Mouse (Mus musculus) skeletal muscle tissue, adult 2 months (tissue): ENCODE measurements around the gene Prkci.

Experiments used
- DNase-seq: peaks from one replicate; pipeline ENCODE4 v3.0.0-alpha.2; 2012; ENCODE audit warnings: low read depth, low spot score

The Prkci gene

DNA sequence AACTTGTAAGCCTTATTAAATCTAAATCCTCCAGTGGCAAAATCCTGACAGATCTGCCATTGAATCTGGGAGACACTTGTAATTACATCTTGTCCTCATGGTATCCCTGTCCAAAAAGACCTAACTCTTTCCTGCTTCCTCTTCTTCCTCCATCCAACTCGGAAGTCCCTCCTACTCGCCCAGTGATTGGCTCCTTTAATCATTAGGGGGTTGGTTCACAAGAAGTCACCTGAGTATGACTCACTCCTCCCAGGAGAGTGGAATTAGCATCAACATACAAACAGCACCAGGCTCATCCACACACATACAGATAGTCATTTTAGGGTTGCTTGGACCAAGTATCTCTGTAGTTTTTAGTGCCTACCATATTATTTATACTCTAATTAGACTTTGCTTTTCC, 47.4 kb downstream of the Prkci start:
- DNase-seq, result no peak

DNA sequence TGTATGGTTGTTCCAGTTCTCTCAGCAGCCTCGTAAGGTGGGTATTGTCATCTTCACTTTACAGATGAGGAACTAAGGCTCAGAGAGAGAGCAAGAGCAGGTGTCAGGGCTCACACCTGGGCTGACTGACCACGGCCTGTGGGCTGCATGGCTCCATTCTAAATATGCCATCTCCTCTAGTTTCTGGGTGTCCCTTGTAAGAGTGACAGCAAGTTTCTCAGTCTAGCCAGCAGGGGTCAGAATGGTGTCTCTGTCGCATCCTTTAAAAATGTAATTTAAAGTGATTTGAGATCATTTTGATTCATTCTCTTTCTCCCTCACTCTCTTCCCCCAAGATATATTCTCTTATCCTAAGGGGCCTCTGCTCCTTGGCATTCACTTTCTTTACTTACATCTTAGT, 51.7 kb downstream of the Prkci start:
- DNase-seq, result no peak

DNA sequence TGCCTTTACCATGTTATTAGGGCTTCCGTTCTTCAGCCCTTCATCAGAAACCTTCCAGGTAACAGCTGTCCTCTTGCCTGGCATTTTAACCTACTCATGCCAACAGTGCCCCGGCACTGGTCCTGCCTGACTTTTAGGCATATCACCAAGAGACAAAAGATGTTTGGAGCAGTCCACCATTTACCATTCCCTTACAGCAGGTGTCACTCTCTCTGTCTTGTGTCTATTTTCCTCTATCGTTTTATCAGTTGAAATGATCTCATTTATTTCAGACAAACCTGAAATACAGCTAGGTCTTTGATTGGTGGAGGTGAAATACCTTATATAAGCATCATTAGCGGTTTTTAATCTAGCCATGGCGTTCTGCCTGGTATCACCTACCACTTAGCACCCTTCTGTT, 53.5 kb downstream of the Prkci start:
- DNase-seq, result no peak

DNA sequence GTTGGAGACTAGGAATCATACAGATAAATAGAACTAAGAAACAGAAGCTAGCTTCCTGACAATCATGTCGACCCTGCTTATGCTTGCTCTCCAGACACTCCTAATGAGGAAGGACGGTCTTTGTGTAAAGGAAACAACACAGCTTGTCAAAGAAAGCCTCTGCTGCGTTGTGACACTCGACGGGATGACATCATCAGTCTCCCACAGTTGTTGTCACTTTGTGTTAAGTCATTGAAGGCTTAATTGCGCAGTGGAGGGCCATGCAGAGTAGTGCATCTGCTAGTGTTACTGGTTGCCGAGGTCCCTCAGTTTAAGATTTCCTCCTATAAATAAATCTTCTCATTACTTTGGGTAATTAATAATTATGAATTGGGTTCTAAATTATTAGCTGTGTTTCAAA, 54.8 kb downstream of the Prkci start:
- DNase-seq, result no peak

DNA sequence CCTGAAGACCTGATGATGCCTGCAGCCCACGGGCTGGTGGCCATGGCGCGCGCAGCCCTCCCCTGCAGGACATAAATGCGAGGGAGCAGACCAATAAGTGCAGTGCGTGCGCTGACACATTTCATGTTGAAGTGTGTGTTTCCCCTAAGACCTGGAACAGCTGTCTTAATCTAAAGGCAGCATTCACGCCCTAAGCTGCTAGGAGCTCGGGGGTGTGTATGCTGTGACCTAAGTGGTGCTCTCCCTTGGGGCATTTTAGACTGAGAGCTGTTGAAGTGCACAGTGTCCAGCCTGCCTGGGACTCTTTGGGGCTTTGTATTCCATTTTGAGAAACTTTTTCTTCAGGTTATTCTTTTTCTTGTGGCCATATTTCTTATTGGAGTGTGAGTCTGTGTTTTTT, 56.2 kb downstream of the Prkci start:
- DNase-seq, result no peak

DNA sequence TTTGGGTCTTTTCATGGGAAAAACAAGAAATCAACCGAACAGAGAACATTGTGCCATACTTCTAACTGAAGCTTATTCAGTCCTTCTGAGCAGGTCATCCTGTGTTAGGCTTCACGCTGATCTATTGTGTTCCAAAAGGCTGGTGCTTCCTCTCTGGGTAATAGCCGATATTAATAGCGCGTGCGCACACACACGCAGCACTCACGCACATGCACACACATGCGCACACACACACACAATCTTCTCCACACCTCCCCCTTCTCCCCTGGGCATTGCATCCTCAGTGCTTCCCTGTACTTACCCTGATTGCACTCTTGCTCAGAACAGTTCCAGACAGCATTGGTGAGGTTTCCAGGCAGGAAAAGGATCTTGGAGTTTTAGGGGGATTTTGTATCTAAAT, 57.6 kb downstream of the Prkci start:
- no peak for DNase-seq

DNA sequence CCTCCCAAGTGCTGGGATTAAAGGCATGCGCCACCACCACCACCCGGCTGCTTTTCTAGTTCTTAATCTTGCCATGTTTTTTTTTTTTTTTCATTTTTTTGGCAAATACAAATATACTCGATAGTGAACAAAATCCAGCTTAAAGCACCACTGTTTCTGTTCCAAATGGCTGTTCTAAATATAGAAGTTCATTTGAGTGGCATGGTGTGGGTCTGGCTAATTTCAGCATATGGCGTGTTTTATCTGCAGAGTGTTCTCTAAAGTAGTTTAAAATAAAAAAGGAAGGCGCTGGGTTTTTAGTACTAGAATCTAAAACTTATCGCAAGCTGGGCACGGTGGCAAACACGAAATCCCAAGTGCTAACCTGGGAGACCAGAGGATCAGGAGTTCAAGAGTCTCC, 59.3 kb downstream of the Prkci start:
- DNase-seq, result no peak

DNA sequence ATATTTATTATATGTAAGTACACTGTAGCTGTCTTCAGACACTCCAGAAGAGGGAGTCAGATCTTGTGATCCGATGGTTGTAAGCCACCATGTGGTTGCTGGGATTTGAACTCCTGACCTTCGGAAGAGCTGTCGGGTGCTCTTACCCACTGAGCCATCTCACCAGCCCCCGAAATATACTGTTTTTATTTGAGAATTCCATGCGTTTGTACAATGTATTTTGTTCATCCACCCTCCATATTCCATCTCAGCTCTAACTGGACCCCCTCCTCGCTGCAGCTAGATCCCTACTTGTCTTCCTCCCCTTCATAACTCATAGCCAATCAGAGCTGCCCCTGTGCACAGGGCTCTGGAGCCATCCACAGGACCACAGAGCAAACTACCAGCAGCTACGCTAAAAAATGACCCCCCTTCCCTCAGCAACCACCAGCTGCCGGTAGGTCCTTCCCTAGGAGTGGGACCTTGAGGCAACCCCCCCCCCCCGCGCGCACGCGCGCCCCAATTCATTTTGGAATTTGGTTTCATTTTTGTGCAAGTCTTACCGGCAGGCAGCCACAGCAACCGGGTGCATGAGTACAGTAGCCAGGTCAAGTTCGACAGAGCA, 60.6 kb downstream of the Prkci start:
- peak; percentile 47 for DNase-seq

DNA sequence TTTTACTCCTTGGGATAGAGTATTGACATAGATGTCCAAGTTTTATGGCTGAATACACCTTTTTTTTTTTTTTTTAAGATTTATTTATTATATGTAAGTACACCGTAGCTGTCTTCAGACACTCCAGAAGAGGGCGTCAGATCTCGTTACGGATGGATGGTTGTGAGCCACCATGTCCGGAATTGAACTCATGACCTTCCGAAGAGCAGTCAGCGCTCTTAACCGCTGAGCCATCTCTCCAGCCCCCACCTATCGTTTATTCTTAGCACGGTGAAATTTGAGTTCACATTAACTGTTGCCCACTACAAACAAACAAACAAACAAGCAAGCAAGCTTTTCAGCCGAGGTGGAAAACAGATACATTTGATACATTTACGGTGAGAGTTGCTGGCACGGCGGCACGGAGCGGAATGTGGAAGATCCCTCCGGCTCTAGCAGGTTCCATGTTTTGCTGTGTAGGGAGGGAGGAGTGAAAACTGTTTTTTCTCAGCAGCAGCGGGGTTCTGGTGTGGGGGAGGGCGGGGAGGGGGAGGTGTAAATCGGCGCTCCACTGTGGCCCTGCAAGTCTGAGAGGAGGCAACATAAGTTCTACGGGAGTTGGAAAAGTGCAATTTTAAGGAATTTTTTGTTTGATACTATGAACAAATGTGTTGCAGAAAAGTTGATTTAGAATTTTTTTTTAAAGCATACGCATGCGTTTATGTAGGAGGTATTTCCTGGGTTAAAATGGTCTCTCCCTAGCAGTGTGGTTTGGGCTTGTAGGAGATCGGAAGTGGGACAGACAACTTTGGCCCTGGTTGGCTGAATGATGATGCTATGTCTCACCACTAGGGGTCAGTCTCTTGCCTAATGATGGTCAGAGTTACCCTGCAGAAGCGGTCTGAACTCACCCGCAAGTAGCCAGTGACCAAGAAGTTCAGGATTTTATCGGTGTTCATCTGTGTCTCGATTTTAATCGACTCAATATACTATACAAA, 61.4 kb downstream of the Prkci start:
- peak; percentile 92 for DNase-seq

DNA sequence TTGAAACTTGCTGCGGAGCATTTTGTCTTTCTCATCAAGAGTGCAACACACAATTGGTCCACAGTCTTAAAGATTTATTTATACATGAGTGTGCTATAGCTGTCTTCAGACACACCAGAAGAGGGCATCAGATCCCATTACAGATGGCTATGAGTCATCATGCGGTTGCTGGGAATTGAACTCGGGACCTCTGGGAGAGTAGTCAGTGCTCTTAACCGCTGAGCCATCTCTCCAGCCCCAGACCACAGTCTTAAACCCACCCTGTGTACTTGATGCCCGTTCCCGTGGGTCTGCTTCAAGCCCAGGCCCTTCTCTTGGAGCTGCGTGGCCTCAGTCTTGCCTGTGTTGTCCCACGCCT, 65.2 kb downstream of the Prkci start:
- DNase-seq, result no peak

DNA sequence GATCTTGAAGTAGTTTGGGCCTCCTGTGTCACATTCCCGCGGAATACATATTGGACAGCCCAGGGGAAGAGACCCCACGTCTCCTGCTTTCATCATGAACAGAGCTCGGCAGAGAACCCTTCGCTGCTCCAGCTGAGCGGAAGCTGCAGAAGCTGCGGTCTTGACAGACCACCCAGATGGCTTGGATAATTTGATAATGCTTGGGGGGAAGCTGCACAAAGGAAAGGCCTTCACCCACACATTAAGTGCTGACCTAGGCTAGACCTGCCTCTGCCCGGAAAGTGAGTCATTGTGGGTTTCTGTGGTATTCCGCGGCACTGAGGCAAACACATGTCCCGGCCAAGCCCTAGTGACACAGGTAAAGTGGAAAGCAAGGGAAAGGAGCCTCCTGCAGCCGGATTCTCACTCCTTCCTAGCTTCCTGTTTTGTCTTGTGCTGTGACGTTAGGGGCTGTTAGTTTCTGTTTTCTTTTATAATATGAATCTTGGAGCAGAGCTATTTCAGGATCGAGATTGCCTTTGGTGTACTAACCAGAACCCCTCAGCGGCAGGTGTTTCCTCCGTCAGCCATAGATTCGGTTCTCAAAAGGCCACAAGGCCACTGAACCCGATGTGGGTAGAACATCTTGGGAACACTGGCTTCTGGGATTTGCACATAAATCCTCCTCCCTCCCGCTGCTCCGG, 65.7 kb downstream of the Prkci start:
- no peak for DNase-seq

DNA sequence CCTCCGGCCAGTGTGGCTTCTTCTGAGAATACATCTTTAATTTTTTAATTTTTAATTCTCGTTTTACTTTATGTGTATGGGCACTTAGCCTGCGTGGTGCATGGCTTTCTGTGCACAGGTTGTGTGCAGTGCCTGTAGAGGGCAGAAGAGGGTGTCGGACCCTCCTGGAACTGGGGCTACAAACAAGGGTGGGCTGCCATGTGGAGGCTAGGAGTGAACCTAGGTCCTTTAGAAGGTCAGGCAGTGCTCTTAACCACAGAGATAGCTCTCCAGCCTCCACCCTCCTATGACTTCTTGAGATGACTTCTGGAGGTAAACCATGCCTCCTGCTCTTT, 66.2 kb downstream of the Prkci start:
- DNase-seq, result no peak

DNA sequence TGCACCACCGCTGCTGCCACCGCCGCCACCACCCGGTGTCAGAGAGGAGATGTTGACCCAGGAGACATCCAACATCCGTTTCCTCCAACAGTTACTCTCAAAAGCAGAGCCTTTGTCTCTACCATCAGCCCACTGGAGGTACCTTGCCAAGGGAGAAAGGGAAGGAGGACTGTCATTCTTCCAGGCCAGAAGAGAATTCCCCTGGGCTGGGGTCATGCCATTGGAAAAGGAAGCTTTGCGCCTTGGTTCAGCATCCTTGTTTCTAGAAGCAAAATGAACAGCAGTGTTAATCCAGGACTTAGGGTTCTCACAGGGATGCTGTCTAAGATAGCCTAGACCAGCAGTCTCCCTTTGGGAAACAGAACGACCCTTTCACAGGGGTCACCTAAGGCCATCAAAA, 66.8 kb downstream of the Prkci start:
- no peak for DNase-seq

DNA sequence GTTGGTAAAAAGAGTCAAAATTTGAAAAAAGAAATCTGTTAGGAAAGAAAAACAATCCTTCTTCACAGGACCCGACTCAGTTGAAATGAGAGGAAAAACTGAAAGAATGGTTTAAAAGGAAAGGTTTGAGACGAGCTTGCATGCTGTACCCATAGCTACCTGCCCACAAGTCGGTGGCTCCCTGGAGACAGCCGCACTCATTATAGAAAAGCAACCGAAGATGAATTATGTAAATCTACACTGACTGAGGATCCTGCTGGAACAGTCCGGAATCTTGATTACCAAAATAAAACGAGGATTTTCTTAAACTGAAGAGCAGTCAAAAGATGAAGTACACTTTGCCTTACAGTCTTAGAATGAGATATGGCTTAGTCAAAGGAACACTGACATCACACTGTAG, 72.9 kb downstream of the Prkci start:
- no peak for DNase-seq

DNA sequence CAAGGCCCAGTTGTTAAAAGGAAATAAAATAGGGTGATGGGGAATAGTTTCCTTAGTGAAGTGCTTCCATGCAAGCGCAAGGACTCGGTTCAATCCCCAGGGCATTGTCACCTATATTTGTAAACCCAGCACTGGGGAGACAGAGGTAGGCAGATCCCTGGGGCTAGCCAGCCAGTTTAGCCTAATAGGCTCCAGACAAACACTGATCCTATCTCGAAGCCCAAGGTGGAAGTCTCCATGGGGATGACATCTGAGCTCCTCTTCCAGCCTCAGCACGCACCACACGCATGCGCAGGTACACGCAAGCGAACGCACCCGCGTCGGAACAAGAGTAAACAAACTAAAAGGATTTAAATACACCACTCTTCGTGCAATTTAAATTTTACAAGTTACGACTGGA, 76.3 kb downstream of the Prkci start:
- no peak for DNase-seq

DNA sequence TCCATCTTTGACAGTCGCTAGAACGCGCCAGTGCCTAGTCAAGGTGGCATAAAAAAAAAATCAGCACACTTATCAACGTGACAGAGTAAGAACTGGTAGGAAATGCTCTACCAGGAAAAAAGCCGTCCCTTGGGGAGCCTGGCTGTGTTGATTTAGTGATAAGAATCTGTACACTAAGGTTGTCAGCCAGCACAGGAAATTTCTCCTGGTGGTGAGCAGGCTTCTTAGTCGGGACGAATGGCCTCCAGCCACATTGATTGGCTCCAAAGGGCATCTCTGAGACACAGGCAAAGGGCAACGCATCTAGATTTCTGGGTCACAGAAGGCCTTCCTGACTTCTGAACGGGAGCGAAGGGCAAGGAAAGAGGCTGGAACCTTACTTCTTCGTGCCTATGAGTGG, 80.3 kb downstream of the Prkci start:
- DNase-seq, result no peak

DNA sequence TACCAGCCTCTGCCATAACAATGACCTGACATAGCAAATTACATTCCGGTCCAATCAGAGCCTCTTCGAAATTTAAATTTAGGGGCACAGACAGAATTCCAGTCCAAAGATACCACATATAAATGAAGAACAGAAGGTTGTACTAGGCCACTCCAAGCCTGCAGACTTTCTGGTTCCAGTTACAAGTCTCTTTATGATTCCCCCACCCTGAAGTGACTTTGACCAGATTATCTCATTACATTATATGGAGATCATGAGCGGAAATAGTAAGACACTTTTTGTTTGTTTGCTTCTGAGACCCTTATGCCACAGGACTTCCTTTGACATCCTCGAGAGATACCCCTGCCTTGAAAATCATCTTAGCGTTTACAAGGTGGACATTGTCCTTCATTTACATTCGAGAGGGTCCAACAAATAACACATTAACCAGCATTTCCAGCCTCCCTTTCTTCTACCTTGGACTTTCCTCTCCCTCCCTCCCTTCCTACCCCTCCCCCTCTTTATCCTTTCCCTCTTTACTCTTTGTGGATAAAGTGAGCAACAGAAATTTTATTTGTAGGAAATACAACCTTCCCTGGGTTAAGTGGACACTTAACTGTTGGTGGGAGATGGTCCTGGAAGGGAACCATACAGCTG, 81.6 kb downstream of the Prkci start:
- DNase-seq, result no peak

DNA sequence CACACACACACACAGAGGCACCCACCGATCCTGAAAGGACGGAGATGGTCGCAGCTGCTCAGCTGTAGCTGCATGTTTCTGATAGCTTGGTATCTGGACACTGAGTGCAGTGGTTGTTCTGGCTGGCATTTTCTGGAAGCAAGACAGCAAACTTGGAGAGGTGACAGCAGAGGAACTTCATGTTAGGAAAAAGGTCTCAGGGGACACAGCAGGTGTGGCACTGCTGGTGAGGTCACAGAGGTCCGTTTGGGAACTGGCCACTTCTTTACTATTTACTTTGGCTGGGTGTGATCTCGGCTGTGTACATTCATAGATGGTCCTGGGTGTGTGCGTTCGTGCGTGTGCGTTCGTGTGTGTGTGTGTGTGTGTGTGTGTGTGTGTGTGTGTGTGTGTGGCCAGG, 83.9 kb downstream of the Prkci start:
- no peak for DNase-seq

DNA sequence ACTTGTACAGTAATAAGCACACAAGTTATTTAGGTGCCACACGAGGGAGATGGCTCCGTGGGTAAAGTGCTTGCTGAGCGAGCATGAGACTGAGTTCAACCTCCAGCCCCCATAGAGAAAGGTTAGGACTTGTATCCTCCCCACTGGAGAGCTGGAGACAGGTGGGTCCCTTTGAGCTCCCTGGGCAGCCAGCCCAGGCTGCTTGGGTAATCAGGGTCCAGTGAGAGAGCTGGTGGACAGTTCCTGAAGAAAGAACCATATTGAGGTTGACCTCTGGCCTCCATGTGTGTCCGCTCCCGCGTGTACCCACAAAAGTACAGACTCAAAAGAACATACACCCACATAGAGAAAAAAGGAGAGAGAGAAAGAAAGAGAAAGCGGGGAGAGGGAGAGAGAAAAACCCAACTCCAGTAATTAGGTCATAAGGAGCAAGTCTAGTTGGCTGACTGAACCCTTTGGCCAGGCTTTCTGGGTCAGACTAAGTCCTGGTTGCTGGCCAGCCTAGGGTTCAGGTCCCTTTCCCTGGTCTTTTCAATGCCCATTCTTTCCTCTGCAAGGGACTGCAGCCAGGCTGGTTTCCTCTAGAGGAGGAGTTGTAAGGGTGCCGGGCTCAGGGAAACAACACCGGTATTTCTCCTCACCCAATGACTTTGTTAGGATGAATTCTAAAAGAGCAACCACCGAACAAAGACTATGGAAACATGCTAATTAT, 85.4 kb downstream of the Prkci start:
- DNase-seq, result no peak

DNA sequence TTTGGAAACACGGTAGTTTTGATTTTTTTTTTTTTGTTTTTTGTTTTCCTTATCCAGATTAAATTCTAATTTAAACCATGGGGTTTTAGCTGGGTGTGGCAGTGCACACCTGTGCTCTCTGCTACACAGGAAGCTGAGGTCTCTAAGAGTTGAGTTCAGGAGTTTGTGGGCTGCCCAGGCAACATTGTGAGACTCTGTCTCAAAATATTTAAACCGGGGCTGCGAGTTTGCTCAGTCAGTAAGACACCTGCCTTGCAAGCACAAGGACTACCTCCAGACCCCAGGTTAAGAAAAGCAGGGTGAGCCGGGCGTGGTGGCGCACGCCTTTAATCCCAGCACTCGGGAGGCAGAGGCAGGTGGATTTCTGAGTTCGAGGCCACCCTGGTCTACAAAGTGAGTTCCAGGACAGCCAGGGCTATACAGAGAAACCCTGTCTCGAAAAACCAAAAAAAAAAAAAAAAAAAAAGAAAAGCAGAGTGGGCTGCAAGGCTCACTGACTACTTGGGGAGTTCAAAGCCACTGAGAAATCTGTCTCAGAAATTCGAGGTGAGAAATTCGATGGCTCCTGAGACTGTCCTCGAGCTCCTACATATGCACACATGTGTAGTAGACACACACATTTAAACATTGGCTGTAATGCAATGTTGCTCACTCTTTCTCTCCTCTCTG, 87.4 kb downstream of the Prkci start:
- DNase-seq, result no peak
